Mouse (Mus musculus): ENCODE results near the gene Angptl1.

GRCm38 (mm10) chr1:156841625-156842339 lies 3.4 kb downstream of the Angptl1 start:
- TF ChIP-seq POLR2A (IDR thresholded peaks at IDR 0.05; ENCODE audit: low read depth, low read length) (no peak), CTCF (conservative IDR thresholded peaks at IDR 0.05; ENCODE audit: insufficient read depth, insufficient read length, low read depth, low read length) (no peak)
